Mouse (Mus musculus) small intestine, adult 10 weeks (tissue): Measurements from ENCODE around the gene Dnajc15. TPM values are rescaled to one million over a fixed set of nuclear protein-coding genes. Genes with fewer than 3 reads are reported as not detected.

ENCODE experiments used
- polyA plus RNA-seq: library from polyadenylated mRNA; stranded (reverse); fragments of 350-450 nt; fragmentation: Illumina TruSeq; extraction: RNeasy Lipid Tissue Mini Kit (QIAGEN cat#74804); gene quantifications from one replicate; pipeline ENCODE4 v1.2.3, GENCODE M21; 2014; ENCODE audit warnings: low replicate concordance

Gene Dnajc15
- 159 TPM for polyA plus RNA-seq

GRCm38 (mm10) chr14:77874304-77875241 is at the start of gene Dnajc15:
Gene Dnajc15 (minus strand): TSS chr14:77875125.

GRCm38 (mm10) chr14:77904171-77904762 is 29.3 kb upstream of the Dnajc15 start, which contains the start of gene Epsti1:
Gene Epsti1 (plus strand): TSS chr14:77904239.

Other genes starting within 250 kb of the Dnajc15 start
- gene Epsti1, start 29.1 kb upstream of the Dnajc15 start, polyA plus RNA-seq = 77.0 TPM
- gene Fam216b, start 213.9 kb upstream of the Dnajc15 start, polyA plus RNA-seq = not detected